Mouse (Mus musculus): Measurements from ENCODE around the gene Xylt1. TPM values are rescaled to one million over a fixed set of nuclear protein-coding genes. Genes with fewer than 3 reads are reported as not detected.

The Xylt1 gene
- total RNA-seq, 2 experiments from 2014 or later = 43.5 to 43.9 TPM

DNA sequence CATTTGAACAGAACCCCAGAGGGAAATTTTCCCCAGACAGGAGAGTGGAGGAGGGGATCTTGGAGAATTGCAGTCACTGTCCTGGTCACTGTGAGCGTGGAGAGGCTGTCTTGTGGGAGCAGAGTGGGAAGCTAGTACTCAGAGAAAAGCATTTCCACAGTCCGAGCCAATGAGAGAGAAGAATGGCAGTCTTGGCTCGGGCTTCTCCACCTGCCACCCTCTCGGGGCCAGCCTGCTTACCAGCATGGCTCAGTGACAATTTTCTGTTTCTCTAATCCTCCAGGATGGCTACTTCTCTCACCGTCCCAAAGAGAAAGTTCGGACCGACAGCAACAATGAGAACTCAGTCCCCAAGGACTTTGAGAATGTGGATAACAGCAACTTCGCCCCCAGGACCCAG, 167.5 kb downstream of the Xylt1 start:
- Histone ChIP-seq H3K4me3 (no peak overlapping the region), H3K27ac (peak overlapping the region; percentile 39; the same call in 1 of the 2 replicates)
- no peak for TF ChIP-seq CTCF (conservative IDR thresholded peaks at IDR 0.05)
- no peak for DNase-seq (ENCODE audit: low spot score in 2 of 2)

DNA sequence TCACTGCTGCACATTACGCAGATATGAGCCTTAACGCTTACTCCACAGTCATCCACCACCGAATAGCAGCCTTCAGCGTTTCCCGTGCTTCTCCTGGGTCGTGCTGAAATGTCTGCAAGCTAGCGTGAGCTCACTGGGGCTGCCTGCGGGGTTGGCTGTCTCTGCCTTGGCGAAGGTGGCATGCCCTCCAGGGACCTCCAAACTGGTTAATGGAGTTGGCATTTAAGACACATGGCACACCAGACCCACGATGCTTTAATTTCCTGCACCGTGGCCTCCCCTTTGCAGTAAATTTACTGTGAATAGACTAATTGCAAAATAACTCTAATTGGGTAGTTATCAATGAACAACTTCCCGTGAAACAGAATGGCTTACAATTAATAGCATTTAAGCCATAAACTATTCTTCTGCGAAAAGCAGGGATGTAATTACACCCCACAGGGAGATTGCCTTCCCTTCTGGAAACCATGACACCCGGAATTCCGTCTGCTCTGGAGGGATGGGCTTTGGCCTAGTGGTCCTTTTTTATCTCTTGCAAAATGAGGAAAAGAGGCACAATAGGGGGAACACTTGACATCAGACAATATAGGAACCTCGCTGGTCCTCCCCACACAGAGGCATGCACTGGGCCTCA, 170.3 kb downstream of the Xylt1 start:
- H3K27ac ChIP-seq = no peak overlapping the region
- no peak for TF ChIP-seq CTCF (conservative IDR thresholded peaks at IDR 0.05)
- no peak overlapping the region for H3K4me3 ChIP-seq
- no peak for DNase-seq (ENCODE audit: low spot score in 2 of 2)

DNA sequence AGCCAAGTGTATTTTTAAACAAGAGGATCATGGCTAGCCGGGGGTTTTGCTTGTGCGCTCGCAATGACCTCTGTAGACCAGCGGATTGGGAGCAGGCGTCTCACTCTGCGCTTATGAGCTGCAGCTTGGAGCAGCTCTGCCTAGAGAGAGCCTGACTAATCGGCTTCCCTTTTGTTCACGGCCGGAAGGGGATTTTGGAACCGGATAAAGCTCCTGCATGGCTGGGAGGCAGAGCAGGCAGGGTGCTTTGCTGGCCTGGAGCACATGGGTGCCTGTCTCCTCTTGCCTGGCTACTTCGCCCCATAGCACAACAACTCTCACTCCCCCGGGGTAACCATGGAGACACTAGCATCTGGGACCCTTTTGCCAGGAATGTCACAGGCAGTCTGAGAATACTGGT, 172.4 kb downstream of the Xylt1 start:
- DNase-seq (ENCODE audit: low spot score in 2 of 2) = peak; percentile 23 to 29
- H3K4me3 ChIP-seq = no peak overlapping the region
- H3K27ac ChIP-seq = peak overlapping the region; percentile 46; the same call in 1 of the 2 replicates
- no peak for TF ChIP-seq CTCF (conservative IDR thresholded peaks at IDR 0.05)

DNA sequence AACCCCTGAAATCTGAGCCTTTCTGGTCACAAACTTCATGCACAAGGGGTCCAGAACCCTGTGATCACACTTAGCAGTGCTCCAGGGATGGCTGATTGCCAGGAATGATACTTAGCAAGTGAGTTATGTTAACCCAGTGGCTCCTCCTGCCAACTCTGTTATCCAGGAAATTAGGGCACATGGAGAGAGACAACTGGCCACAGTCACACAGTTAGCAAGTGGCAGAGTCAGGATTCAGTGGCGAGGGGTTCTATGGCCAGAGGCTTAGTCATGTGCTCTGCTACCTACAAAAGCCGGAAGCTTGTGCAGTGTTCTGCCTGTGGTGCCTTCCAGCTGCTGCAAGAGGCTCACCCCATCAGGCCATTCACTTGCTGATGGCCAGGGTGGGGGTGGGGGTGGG, 175.0 kb downstream of the Xylt1 start:
- DNase-seq (ENCODE audit: low spot score in 2 of 2) = no peak
- no peak overlapping the region for H3K4me3 ChIP-seq
- H3K27ac ChIP-seq = no peak overlapping the region
- TF ChIP-seq CTCF (conservative IDR thresholded peaks at IDR 0.05) = no peak

DNA sequence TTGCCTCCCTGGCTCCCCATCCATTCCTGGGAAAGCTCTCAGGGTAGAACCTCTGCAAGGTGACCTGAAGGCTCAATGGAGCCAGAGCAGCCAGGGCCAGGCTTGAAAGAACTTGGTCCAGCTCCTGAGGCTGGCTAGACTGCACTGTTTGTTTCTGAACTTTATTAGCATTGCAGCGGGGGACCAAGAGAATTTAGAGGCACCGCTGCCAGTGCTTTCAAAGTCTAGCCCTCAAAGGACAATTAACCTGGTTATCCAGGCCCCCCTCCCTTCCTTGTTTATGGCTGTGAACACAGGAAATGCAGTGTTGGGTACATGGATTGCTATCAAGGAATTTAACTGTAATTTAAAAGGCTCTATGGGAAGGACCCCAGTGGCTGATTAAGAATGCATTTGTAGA, 177.4 kb downstream of the Xylt1 start:
- Histone ChIP-seq H3K27ac (no peak overlapping the region), H3K4me3 (no peak overlapping the region)
- peak in 1 of 2 experiments; percentile 31 for DNase-seq (ENCODE audit: low spot score in 2 of 2)
- TF ChIP-seq CTCF (conservative IDR thresholded peaks at IDR 0.05) = no peak

DNA sequence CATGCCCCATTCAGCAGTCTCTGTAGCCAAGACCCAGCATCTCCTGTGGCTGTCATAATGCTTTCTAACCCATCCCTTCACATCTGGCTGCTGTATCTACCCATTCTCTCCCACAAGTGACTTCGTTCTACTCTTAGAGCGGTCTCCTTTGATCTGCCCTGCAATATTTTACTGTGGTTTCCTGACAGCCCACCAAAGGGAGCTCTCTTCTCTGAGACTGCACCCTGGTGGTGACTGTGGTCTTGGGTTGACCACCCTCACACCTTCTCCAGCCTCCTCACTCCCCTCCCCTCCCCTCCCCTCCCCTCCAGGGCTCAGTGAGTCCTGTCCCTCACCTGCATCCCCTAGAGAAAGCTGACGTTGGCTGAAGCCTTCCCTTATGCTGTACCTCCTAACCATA, 178.3 kb downstream of the Xylt1 start:
- H3K4me3 ChIP-seq = no peak overlapping the region
- no peak overlapping the region for H3K27ac ChIP-seq
- TF ChIP-seq CTCF (conservative IDR thresholded peaks at IDR 0.05) = no peak
- no peak for DNase-seq (ENCODE audit: low spot score in 2 of 2)

DNA sequence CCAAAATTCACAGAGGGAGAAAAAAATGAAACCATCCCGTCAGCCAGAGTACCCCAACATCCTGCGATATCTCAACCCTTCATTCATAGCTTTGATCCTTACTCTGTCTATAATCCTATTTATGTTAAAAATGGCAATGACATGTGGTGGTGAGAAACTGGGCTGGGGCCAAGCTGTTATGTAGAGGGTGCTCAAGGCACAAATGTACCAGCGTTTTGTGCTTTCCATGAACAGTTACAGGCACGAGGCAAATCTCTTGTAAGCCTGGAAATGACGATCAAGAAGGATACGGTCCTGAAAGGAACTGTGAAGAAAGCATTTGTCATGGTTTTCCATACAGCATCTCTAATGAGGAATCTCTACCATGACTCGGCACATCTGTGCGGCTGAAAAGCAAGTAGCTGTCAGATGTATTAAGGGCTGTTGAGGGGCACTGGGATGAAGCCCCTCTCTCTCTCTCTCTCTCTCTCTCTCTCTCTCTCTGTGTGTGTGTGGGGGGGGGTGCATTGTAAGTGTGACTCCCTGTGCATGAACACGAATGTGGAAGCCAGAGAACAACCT, 183.2 kb downstream of the Xylt1 start:
- DNase-seq (ENCODE audit: low spot score in 2 of 2) = no peak
- Histone ChIP-seq H3K4me3 (no peak overlapping the region), H3K27ac (no peak overlapping the region)
- TF ChIP-seq CTCF (conservative IDR thresholded peaks at IDR 0.05) = no peak

DNA sequence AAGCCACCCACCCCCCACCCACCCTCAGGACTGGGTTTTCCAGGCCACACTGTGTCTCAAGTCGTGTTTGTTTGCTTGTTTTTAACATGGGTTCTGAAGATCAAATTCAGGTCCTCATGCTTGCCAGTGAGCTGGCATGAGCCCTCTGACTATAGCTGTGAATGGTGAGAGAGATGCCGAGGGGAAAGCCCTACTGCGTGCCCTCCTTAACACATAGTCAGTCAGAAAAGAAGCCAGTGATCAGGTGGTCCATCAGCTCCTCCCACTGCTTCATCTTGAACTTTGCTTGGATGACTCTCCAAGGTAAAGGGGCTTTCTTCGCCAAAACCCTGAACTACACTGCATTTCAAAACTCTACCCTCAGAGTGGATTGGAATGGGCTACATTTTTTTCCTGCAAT, 183.8 kb downstream of the Xylt1 start:
- Histone ChIP-seq H3K27ac (no peak overlapping the region), H3K4me3 (no peak overlapping the region)
- DNase-seq (ENCODE audit: low spot score in 2 of 2) = no peak
- no peak for TF ChIP-seq CTCF (conservative IDR thresholded peaks at IDR 0.05)

DNA sequence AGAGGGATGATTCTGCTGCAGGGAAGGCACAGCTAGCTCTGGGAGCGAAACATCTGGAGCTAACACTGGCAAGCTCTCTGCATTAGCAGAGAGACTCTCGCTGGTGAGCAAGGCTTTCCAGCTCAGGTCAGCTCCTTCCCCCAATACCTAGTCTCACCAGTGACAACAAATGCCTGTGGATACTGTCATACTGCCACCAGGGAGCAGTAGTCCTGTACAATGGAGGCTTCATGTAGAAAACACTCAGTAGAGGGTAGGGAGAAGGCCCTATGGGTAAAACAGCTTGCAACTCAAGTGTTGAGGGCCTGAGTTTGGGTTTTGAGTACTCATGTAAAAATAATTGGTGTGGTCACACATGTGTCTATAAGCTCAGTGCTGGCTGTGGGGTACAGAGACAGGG, 185.3 kb downstream of the Xylt1 start:
- H3K4me3 ChIP-seq = no peak overlapping the region
- H3K27ac ChIP-seq = no peak overlapping the region
- no peak for DNase-seq (ENCODE audit: low spot score in 2 of 2)
- peak; percentile 70 for TF ChIP-seq CTCF (conservative IDR thresholded peaks at IDR 0.05)

DNA sequence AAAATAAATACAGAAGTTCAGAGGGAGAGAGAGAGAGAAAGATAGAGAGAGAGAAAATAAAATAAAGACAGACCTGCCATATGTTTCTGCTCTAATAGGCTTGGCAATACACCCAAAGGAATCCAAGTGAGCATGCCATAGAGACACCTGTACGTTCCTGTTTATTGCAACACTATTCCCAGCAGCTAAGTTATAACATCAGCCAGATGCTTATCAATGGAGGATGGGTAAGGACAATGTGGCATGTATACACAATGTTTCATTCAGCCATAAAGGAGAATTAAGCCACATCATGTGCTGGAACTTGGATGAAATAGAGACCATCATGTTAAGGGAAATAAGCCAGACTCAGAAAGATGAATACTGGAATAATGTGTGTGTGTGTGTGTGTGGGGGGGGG, 186.1 kb downstream of the Xylt1 start:
- no peak for TF ChIP-seq CTCF (conservative IDR thresholded peaks at IDR 0.05)
- no peak overlapping the region for H3K4me3 ChIP-seq
- DNase-seq (ENCODE audit: low spot score in 2 of 2) = no peak
- H3K27ac ChIP-seq = no peak overlapping the region

DNA sequence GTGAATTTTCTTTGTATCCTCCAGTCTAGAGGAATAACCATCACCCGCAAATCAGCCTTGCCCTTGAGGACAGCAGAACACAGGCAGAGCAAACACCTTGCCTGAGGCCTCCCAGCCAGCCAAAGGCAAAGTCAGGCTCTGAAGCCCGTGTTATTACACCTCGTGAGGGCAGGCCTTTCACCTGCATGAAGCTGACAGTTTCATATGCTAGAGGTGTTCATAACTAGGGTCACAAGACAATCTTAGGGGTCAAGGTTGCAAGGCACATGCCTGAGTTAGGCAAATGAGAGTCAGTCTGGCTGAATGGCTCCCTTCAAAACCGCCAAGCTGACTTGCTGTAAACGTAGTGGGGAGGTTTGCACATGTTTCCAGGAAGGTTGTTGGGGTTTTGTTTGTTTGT, 186.5 kb downstream of the Xylt1 start:
- H3K4me3 ChIP-seq = no peak overlapping the region
- no peak for TF ChIP-seq CTCF (conservative IDR thresholded peaks at IDR 0.05)
- no peak overlapping the region for H3K27ac ChIP-seq
- DNase-seq (ENCODE audit: low spot score in 2 of 2) = no peak

DNA sequence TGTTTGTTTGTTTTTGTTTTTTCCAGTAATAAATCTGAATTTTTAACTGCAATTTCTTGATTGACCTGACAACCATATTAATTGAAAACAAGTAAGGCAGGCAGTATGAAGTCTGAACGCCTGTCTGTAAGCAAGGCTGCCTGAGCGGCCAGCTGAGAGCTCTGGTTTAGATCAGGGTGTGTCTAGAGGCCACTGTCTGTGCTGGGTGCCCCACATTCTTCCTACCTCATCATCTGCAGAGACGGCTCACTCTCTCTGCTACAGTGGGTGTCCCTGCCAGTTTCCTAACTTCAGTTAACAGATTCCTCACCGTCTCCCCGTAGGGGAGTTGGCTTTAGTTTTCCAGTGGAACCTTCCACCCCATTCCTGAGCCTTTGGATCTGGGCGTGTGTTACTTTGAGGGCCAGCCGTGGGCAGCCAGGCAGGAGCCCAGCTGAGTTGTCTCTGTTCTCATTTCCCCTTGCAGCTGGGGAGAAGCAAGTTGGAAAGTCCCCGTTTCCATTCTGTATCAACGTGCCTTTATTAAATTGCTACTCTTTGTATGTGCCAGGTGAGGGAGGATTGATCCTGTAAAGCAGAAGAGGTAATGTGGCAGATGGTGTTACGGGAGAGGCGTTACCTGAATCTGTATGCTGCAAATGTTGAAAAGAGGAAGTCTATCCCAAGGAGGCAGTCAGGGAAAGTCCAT, 187.0 kb downstream of the Xylt1 start:
- DNase-seq (ENCODE audit: low spot score in 2 of 2) = no peak
- no peak overlapping the region for H3K27ac ChIP-seq
- TF ChIP-seq CTCF (conservative IDR thresholded peaks at IDR 0.05) = no peak
- H3K4me3 ChIP-seq = no peak overlapping the region

DNA sequence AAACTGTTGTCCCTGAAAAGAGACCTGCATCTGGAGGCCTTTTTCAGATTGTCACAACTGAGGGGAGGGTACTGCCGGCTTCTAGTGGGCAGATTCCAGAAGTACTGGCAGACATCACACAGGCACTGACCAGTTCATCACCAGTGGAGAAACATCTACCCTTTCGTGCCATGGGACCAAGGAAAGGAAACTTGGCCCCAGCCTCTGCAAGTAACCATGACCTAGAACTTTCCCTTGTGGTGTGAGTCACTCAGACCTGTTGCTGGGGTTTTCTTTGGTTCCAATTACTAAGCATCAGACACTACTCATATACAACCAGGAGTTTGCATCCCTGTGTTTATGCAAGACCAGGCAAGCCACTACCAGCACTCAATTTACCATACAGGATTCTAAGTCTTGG, 190.4 kb downstream of the Xylt1 start:
- H3K4me3 ChIP-seq = no peak overlapping the region
- TF ChIP-seq CTCF (conservative IDR thresholded peaks at IDR 0.05) = no peak
- DNase-seq (ENCODE audit: low spot score in 2 of 2) = no peak
- peak overlapping the region; percentile 43; the same call in 1 of the 2 replicates for H3K27ac ChIP-seq

DNA sequence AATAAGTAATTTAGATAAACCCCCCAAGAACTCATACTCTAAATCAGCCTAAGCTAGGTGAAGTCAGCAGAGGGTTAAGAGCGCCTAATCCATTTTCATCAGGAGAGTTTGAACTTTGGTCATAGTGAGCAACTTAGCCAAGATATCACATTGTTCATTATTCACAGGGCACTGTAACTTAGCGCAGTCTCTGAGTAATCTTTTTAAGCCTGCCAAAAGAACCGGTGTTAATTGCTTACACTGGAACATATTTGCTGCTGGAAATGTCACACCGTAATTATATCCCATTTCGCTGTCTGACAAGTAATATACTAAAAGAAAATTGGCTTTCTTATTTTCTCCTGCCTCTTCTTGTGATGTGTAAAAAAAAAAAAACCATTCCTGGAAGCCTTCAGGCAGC, 190.9 kb downstream of the Xylt1 start:
- TF ChIP-seq CTCF (conservative IDR thresholded peaks at IDR 0.05) = no peak
- Histone ChIP-seq H3K4me3 (no peak overlapping the region), H3K27ac (peak overlapping the region; percentile 43; the same call in 1 of the 2 replicates)
- DNase-seq (ENCODE audit: low spot score in 2 of 2) = no peak

Measured in layer of hippocampus, adult 2 months (tissue).